Mouse (Mus musculus): ENCODE measurements at regions not wholly inside any gene's neighbourhood (a gene's known extent, or its start where the extent isn't known, plus 50 kb on each side); places are given as distances from the start of the nearest gene placed in this dataset.

GRCm38 (mm10) chr1:35361465-35361864 lies 511.7 kb downstream of the Plekhb2 start:
- no peaks in the 10 kb centered on the region for H3K27me3 ChIP-seq (ENCODE audit: control insufficient read depth, insufficient read depth, low read length)
- no peak overlapping the region for H3K27ac ChIP-seq (ENCODE audit: insufficient read depth, low read depth, low read length)
- no peaks in the 10 kb centered on the region for H3K4me1 ChIP-seq (ENCODE audit: control insufficient read depth, insufficient read depth, insufficient read length, low read length)
- no peaks in the 10 kb centered on the region for H3K36me3 ChIP-seq (ENCODE audit: control insufficient read depth, insufficient read depth, low read length)
- WGBS = 41% methylated on average over 3 of the region's 3 CpGs
- no peak overlapping the region for H3K4me3 ChIP-seq (ENCODE audit: low read depth, low read length)
- TF ChIP-seq POLR2A (IDR thresholded peaks at IDR 0.05; ENCODE audit: low read depth, low read length) (no peak), CTCF (IDR thresholded peaks at IDR 0.05; ENCODE audit: extremely low read depth, insufficient read length, insufficient replicate concordance, low read depth, low read length) (no peak)

- WGBS = 32% methylated on average over 3 of the region's 3 CpGs
- TF ChIP-seq POLR2A (IDR thresholded peaks at IDR 0.05; ENCODE audit: low read depth, low read length) (no peak), CTCF (IDR thresholded peaks at IDR 0.05; ENCODE audit: extremely low read depth, insufficient read length, insufficient replicate concordance, low read depth, low read length) (no peak)
- no peaks in the 10 kb centered on the region for H3K27me3 ChIP-seq (ENCODE audit: control insufficient read depth, insufficient read depth, low read length)
Observed at GRCm38 (mm10) chr1:35362836-35363235, 513.1 kb downstream of the Plekhb2 start.

DNA sequence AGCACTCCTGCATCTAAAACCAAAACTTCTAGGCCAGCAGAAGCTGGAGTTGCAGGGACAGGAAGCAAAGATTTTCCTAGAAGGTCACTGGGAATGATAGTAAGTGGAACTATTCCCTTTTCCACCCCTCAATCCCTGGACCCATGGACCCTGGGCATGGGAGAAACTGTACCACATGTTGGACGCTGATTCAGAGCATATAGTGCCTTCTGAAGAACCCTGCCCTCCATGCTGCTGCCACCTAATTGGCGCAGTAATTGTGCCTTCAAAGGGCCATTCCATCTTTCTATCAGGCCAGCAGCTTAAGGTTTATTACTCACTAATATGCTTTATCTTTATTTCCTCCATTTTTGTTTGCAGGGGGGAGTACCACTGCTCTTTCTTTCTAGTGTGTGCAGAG lies 516.8 kb downstream of the Plekhb2 start:
- WGBS = 35% methylated on average over 2 of the region's 2 CpGs
- H3K36me3 ChIP-seq (ENCODE audit: control insufficient read depth, insufficient read depth, low read length) = no peaks in the 10 kb centered on the region
- TF ChIP-seq CTCF (IDR thresholded peaks at IDR 0.05; ENCODE audit: extremely low read depth, insufficient read length, insufficient replicate concordance, low read depth, low read length) (no peak), POLR2A (IDR thresholded peaks at IDR 0.05; ENCODE audit: low read depth, low read length) (no peak)
- no peak overlapping the region for H3K4me3 ChIP-seq (ENCODE audit: low read depth, low read length)
- H3K4me1 ChIP-seq (ENCODE audit: control insufficient read depth, insufficient read depth, insufficient read length, low read length) = no peaks in the 10 kb centered on the region
- no peak overlapping the region for H3K27ac ChIP-seq (ENCODE audit: insufficient read depth, low read depth, low read length)
- H3K27me3 ChIP-seq (ENCODE audit: control insufficient read depth, insufficient read depth, low read length) = no peaks in the 10 kb centered on the region

More at GRCm38 (mm10) chr1:35362836-35363235, 513.1 kb downstream of the Plekhb2 start:
- Histone ChIP-seq H3K36me3 (ENCODE audit: control insufficient read depth, insufficient read depth, low read length) (no peaks in the 10 kb centered on the region), H3K4me1 (ENCODE audit: control insufficient read depth, insufficient read depth, insufficient read length, low read length) (no peaks in the 10 kb centered on the region), H3K4me3 (ENCODE audit: low read depth, low read length) (no peak overlapping the region), H3K27ac (ENCODE audit: insufficient read depth, low read depth, low read length) (no peak overlapping the region)

- Histone ChIP-seq H3K4me3 (ENCODE audit: low read depth, low read length) (no peak overlapping the region), H3K27me3 (ENCODE audit: control insufficient read depth, insufficient read depth, low read length) (no peaks in the 10 kb centered on the region), H3K4me1 (ENCODE audit: control insufficient read depth, insufficient read depth, insufficient read length, low read length) (no peaks in the 10 kb centered on the region), H3K36me3 (ENCODE audit: control insufficient read depth, insufficient read depth, low read length) (no peaks in the 10 kb centered on the region), H3K27ac (ENCODE audit: insufficient read depth, low read depth, low read length) (no peak overlapping the region)
- WGBS = 92% methylated on average over 4 of the region's 4 CpGs
- TF ChIP-seq CTCF (IDR thresholded peaks at IDR 0.05; ENCODE audit: extremely low read depth, insufficient read length, insufficient replicate concordance, low read depth, low read length) = no peak
- no peak for TF ChIP-seq POLR2A (IDR thresholded peaks at IDR 0.05; ENCODE audit: low read depth, low read length)
Observed at GRCm38 (mm10) chr1:35372751-35373150, 523.0 kb downstream of the Plekhb2 start.

DNA sequence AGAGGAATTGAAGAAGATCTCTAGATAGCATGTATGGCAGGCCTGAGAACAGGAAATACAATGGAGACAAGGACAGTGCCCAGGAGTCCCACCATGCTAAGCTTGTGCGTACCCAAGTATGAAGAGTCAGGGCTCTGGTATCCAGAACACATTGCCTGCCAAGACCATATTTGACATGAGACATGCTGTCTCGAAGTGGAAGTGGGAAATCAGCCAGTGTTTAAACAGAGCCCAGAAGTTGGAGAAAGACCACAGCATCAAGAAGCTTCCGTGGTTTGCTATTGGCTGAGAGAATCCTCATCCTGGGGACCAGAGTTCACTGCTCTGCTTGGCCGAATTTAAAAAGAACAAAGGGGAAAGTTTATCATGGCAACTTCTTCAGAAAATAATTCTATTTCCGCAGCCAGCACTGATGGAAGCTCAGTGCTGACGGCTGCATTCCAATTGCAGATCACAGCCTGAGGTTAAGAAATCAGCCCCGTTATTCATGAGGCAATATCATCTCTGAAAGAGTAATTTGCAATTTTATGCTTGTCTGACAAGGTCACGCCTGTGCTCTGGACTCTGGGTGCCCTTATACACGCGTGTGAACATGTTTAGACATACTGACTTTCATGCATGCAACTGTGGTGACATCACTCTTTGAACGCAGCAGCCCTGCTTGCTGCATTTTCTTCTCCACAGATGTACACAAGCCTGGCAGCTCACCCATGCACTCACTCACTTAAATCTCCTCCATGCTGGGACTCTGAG lies 531.0 kb downstream of the Plekhb2 start:
- no peak for TF ChIP-seq CTCF (IDR thresholded peaks at IDR 0.05; ENCODE audit: extremely low read depth, insufficient read length, insufficient replicate concordance, low read depth, low read length)
- TF ChIP-seq POLR2A (IDR thresholded peaks at IDR 0.05; ENCODE audit: low read depth, low read length) = no peak
- no peak overlapping the region for H3K4me3 ChIP-seq (ENCODE audit: low read depth, low read length)
- 68% methylated on average over 11 of the region's 11 CpGs for WGBS
- H3K36me3 ChIP-seq (ENCODE audit: control insufficient read depth, insufficient read depth, low read length) = no peaks in the 10 kb centered on the region
- H3K27ac ChIP-seq (ENCODE audit: insufficient read depth, low read depth, low read length) = no peak overlapping the region
- H3K27me3 ChIP-seq (ENCODE audit: control insufficient read depth, insufficient read depth, low read length) = no peaks in the 10 kb centered on the region
- H3K4me1 ChIP-seq (ENCODE audit: control insufficient read depth, insufficient read depth, insufficient read length, low read length) = no peaks in the 10 kb centered on the region

DNA sequence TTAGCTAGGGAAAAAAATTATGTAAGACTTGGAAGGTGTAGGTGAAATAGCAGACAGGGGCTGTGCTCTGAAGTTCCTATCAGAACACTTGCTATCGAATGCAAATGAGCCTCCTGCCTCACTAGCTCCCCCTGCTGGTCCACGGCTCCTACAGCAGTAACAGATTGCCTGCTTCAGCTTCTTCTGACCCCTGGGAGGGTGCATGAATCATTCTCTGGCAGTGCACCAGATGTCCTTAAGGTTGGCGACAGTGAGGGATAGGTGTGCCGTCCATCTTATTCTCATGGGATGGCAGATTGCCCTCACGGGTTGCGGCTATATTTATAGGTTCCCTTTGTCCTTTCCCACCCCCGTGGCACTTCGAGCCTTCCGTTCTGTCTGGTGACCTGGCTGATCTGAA lies 535.7 kb downstream of the Plekhb2 start:
- TF ChIP-seq POLR2A (IDR thresholded peaks at IDR 0.05; ENCODE audit: low read depth, low read length) (no peak), CTCF (IDR thresholded peaks at IDR 0.05; ENCODE audit: extremely low read depth, insufficient read length, insufficient replicate concordance, low read depth, low read length) (peak; percentile 67; the same call in 1 of the 2 replicates)
- H3K27me3 ChIP-seq (ENCODE audit: control insufficient read depth, insufficient read depth, low read length) = no peaks in the 10 kb centered on the region
- H3K4me3 ChIP-seq (ENCODE audit: low read depth, low read length) = no peak overlapping the region
- no peak overlapping the region for H3K27ac ChIP-seq (ENCODE audit: insufficient read depth, low read depth, low read length)
- 38% methylated on average over 9 of the region's 9 CpGs for WGBS
- H3K4me1 ChIP-seq (ENCODE audit: control insufficient read depth, insufficient read depth, insufficient read length, low read length) = no peaks in the 10 kb centered on the region
- no peaks in the 10 kb centered on the region for H3K36me3 ChIP-seq (ENCODE audit: control insufficient read depth, insufficient read depth, low read length)

GRCm38 (mm10) chr1:35388181-35388580 lies 538.4 kb downstream of the Plekhb2 start:
- Histone ChIP-seq H3K27ac (ENCODE audit: insufficient read depth, low read depth, low read length) (no peak overlapping the region), H3K4me1 (ENCODE audit: control insufficient read depth, insufficient read depth, insufficient read length, low read length) (no peaks in the 10 kb centered on the region), H3K4me3 (ENCODE audit: low read depth, low read length) (no peak overlapping the region), H3K27me3 (ENCODE audit: control insufficient read depth, insufficient read depth, low read length) (no peaks in the 10 kb centered on the region), H3K36me3 (ENCODE audit: control insufficient read depth, insufficient read depth, low read length) (no peaks in the 10 kb centered on the region)
- 33% methylated on average over 6 of the region's 6 CpGs for WGBS
- TF ChIP-seq POLR2A (IDR thresholded peaks at IDR 0.05; ENCODE audit: low read depth, low read length) (no peak), CTCF (IDR thresholded peaks at IDR 0.05; ENCODE audit: extremely low read depth, insufficient read length, insufficient replicate concordance, low read depth, low read length) (peak; percentile 43; the same call in 1 of the 2 replicates)
